Mouse (Mus musculus) heart, embryonic 12.5 days (tissue): ENCODE measurements around the gene Ttc23l. TPM values are rescaled to one million over a fixed set of nuclear protein-coding genes. Genes with fewer than 3 reads are reported as not detected.
"Not testable (repeated sequence)": the region's sequence is repeated elsewhere in the genome, so short reads cannot be mapped to it uniquely, and the experiment has no call there.

Experiments
- ATAC-seq: fragments of 200-750 bp; cut with Nextera tagmentation; 2 replicates; pipeline ENCODE4 v1.8.0; 2017; ENCODE audit warnings: moderate TSS enrichment, moderate library complexity; ENCODE audit not compliant: insufficient number of reproducible peaks, low FRiP score
- H3K27ac ChIP-seq: fragments of 300-500 bp; sonication (generic); 2 replicates; pipeline ENCODE4 v1.5.1; 2016; ENCODE audit warnings: mild to moderate bottlenecking, moderate library complexity; ENCODE audit not compliant: poor library complexity, severe bottlenecking
- H3K27me3 ChIP-seq: fragments of 300-500 bp; sonication (generic); replicated peaks from 2 replicates; pipeline ENCODE4 v1.6.1; 2016; ENCODE audit warnings: mild to moderate bottlenecking, moderate library complexity
- H3K36me3 ChIP-seq: fragments of 300-500 bp; sonication (generic); 2 replicates; pipeline ENCODE4 v1.6.1; 2016; ENCODE audit warnings: mild to moderate bottlenecking, moderate library complexity
- H3K4me1 ChIP-seq: fragments of 300-500 bp; sonication (generic); replicated peaks from 2 replicates; pipeline ENCODE4 v1.6.1; 2016; ENCODE audit warnings: mild to moderate bottlenecking
- H3K4me2 ChIP-seq: fragments of 300-500 bp; sonication (generic); 2 replicates; pipeline ENCODE4 v1.6.1; 2016; ENCODE audit warnings: mild to moderate bottlenecking, moderate library complexity
- H3K4me3 ChIP-seq: fragments of 300-500 bp; sonication (generic); 2 replicates; pipeline ENCODE4 v1.5.1; 2016; ENCODE audit warnings: mild to moderate bottlenecking
- H3K9ac ChIP-seq: fragments of 300-500 bp; sonication (generic); 2 replicates; pipeline ENCODE4 v1.6.1; 2016; ENCODE audit warnings: mild to moderate bottlenecking, moderate library complexity
- H3K9me3 ChIP-seq: fragments of 300-500 bp; sonication (generic); replicated peaks from 2 replicates; pipeline ENCODE4 v1.6.1; 2016; ENCODE audit warnings: mild to moderate bottlenecking, moderate library complexity
- WGBS: fragments of 180-500 bp; shearing (Covaris S2); methylation state at CpG from one replicate; pipeline ENCODE4 v1.1.7; 2016; 5-methylcytosine and 5-hydroxymethylcytosine counted together
- polyA plus RNA-seq: library from polyadenylated mRNA; unstranded; fragments of >200 nt; fragmentation: Nextera tagmentation; extraction: Ambion mirVana; gene quantifications from 2 replicates; pipeline ENCODE4 v1.2.1, GENCODE M21; 2016

The Ttc23l gene
- polyA plus RNA-seq, 1 experiment from 2014 or later = not detected

- H3K27me3 ChIP-seq = no peaks in the 10 kb centered on the region
- no peak overlapping the region for H3K4me3 ChIP-seq
- no peak overlapping the region for H3K4me2 ChIP-seq
- no peak for ATAC-seq
- no peaks in the 10 kb centered on the region for H3K36me3 ChIP-seq
- WGBS = 52% methylated on average over 11 of the region's 11 CpGs
- no peaks in the 10 kb centered on the region for H3K4me1 ChIP-seq
- H3K9me3 ChIP-seq = no peaks in the 10 kb centered on the region
- no peak overlapping the region for H3K27ac ChIP-seq
- no peak overlapping the region for H3K9ac ChIP-seq
Measured at GRCm38 (mm10) chr15:10506099-10506498, 52.4 kb downstream of the Ttc23l start.

DNA sequence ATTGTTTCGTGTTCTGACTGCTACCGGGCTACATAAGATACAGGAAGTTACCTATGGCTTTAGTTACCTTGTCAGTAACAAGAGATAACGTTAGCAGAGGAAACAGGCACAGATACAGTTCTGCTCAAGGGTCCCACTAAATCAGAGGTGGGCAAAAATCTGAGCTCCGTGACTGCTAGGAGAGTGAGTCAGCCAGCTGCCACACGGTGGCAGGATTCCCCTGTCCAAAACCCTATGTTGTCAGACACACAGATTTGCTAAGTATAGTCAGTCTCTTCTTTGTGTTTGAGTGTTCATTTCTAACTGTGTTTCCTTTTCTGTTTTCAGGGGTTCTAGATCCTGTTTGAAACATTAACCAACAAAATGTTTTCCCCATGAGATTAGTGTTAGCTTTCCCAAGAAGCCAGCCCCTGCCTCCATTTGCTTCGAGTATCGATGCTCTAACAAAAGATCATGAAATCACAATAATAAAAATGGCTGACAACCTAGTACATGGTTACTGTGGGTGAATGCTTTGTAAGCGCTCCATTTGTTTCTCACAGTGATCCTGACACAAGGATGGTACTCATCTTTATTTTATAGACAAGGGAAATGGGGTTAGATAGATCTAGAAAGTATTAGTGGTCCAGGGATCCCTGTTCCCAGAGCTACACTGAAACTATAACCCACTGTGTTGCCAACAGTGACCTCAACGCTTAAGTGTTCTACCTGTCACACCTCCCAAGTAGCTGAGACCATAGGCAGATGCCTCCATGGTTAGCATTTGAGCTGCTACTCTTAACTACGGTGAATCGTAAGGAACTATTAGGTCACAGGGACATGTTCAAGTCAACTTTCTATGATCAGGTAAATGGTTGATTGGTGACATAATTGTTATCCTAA is 57.4 kb downstream of the Ttc23l start:
- Histone ChIP-seq H3K9me3 (no peaks in the 10 kb centered on the region), H3K4me3 (no peak overlapping the region), H3K27me3 (no peaks in the 10 kb centered on the region), H3K4me1 (no peaks in the 10 kb centered on the region), H3K9ac (no peak overlapping the region), H3K27ac (no peak overlapping the region), H3K36me3 (peaks cover 4% of the 10 kb centered on the region), H3K4me2 (no peak overlapping the region)
- WGBS = 52% methylated on average over 11 of the region's 11 CpGs
- ATAC-seq = no peak

DNA sequence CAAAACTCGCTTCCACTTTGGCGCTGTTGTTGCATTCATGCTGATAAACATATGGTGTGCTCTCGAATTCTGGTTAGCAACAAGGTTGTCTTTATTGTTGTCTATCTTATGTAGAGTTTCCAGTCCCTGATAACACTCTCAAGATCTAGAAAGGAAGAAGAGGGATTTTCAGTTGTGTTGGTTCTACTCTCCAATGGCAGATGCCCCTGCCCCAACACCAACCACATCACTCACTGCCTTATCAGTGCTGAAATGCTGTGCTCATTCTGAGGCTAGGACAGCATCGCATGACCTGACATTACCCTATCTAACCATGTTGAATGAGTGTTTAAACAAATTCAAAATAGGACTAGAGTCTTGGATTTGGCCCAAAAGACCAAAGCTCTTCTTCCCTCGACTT is 58.4 kb downstream of the Ttc23l start:
- H3K4me2 ChIP-seq = no peak overlapping the region
- no peak for ATAC-seq
- no peaks in the 10 kb centered on the region for H3K9me3 ChIP-seq
- no peak overlapping the region for H3K4me3 ChIP-seq
- H3K4me1 ChIP-seq = no peaks in the 10 kb centered on the region
- H3K27me3 ChIP-seq = no peaks in the 10 kb centered on the region
- WGBS = 59% methylated on average over 5 of the region's 5 CpGs
- H3K9ac ChIP-seq = no peak overlapping the region
- H3K27ac ChIP-seq = no peak overlapping the region
- peaks cover 7% of the 10 kb centered on the region for H3K36me3 ChIP-seq

GRCm38 (mm10) chr15:10499593-10499992 is 58.9 kb downstream of the Ttc23l start:
- Histone ChIP-seq H3K36me3 (peaks cover 7% of the 10 kb centered on the region), H3K9ac (no peak overlapping the region), H3K4me2 (no peak overlapping the region), H3K9me3 (no peaks in the 10 kb centered on the region), H3K4me3 (no peak overlapping the region), H3K27ac (no peak overlapping the region), H3K4me1 (no peaks in the 10 kb centered on the region), H3K27me3 (no peaks in the 10 kb centered on the region)
- 64% methylated on average over 5 of the region's 5 CpGs for WGBS
- ATAC-seq = no peak

DNA sequence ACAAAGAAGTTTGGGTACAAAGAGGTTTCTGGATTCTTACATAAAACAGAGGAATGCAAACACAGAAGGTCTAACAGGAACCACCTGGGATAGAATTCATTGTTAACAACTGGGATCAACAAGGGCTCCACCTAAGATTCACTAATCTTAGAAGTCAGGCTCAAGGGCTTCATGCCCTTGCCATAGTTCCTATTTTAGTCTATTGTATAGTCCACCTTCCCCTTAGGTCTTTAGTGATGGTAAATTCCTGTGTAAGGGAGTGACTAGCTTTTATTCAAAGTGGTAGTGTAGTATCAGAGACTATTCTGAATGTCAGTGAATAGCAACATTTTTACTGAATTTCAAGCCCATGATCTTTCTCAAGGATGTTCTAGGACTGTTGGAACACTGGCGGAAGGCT is 61.8 kb downstream of the Ttc23l start:
- peaks cover 29% of the 10 kb centered on the region for H3K36me3 ChIP-seq
- not testable (repeated sequence) for ATAC-seq, H3K9ac ChIP-seq, H3K4me1 ChIP-seq, H3K4me3 ChIP-seq, H3K27ac ChIP-seq, H3K9me3 ChIP-seq, H3K4me2 ChIP-seq, H3K27me3 ChIP-seq
- WGBS = 100% methylated on average over 1 of the region's 1 CpGs

- Histone ChIP-seq H3K9ac (no peak overlapping the region), H3K4me1 (no peaks in the 10 kb centered on the region), H3K27me3 (no peaks in the 10 kb centered on the region), H3K4me3 (no peak overlapping the region), H3K27ac (no peak overlapping the region), H3K4me2 (no peak overlapping the region), H3K9me3 (no peaks in the 10 kb centered on the region), H3K36me3 (peaks cover 29% of the 10 kb centered on the region)
- WGBS = 89% methylated on average over 11 of the region's 11 CpGs
- ATAC-seq = no peak
Measured at GRCm38 (mm10) chr15:10495944-10496343, 62.5 kb downstream of the Ttc23l start.

- Histone ChIP-seq H3K4me2 (no peak overlapping the region), H3K36me3 (peaks cover 38% of the 10 kb centered on the region), H3K27ac (no peak overlapping the region), H3K4me3 (no peak overlapping the region), H3K4me1 (0 out of 2 replicates have a peak, but pooled peaks cover 2% of the 10 kb centered on the region), H3K27me3 (no peaks in the 10 kb centered on the region), H3K9ac (no peak overlapping the region), H3K9me3 (no peaks in the 10 kb centered on the region)
- 85% methylated on average over 5 of the region's 5 CpGs for WGBS
- no peak for ATAC-seq
Measured at GRCm38 (mm10) chr15:10490101-10490500, 68.4 kb downstream of the Ttc23l start.

DNA sequence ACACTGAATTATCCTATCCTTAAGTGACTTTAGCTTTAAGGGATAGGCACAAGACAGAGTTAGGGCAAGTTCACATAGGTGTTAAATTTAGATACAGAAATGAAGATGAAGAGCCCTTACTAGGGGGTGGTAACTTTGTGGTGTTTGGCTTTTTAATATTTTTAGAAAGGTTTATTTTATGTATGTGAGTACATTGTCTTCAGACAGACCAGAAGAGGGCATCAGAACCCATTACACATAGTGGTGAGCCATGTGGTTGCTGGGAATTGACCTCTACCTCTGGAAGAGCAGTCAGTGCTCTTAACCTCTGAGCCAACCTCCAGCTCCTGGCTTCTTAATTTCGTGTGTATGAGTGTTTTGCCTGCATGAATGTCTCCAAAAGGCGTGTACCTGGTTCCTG is 71.2 kb downstream of the Ttc23l start:
- 63% methylated on average over 2 of the region's 2 CpGs for WGBS
- no peak overlapping the region for H3K9ac ChIP-seq

GRCm38 (mm10) chr15:10486365-10486839 is 72.1 kb downstream of the Ttc23l start:
- Histone ChIP-seq H3K4me3 (peak overlapping the region; percentile 91), H3K36me3 (peaks cover 33% of the 10 kb centered on the region), H3K27me3 (no peaks in the 10 kb centered on the region), H3K27ac (peak overlapping the region; percentile 3; the same call in 1 of the 2 replicates), H3K9ac (peak overlapping the region; percentile 90), H3K4me1 (peaks cover 11% of the 10 kb centered on the region), H3K9me3 (no peaks in the 10 kb centered on the region), H3K4me2 (peak overlapping the region; percentile 95)
- peak; percentile 35 for ATAC-seq
- under 1% methylated on average over 18 of the region's 18 CpGs for WGBS

More for the DNA sequence above, 71.2 kb downstream of the Ttc23l start:
- H3K4me3 ChIP-seq = peak overlapping the region; percentile 21; the same call in 1 of the 2 replicates
- ATAC-seq = no peak
- H3K27me3 ChIP-seq = no peaks in the 10 kb centered on the region
- peaks cover 31% of the 10 kb centered on the region for H3K36me3 ChIP-seq
- no peak overlapping the region for H3K27ac ChIP-seq
- H3K4me2 ChIP-seq = peak overlapping the region; percentile 33
- H3K9me3 ChIP-seq = no peaks in the 10 kb centered on the region
- H3K4me1 ChIP-seq = peaks cover 11% of the 10 kb centered on the region

DNA sequence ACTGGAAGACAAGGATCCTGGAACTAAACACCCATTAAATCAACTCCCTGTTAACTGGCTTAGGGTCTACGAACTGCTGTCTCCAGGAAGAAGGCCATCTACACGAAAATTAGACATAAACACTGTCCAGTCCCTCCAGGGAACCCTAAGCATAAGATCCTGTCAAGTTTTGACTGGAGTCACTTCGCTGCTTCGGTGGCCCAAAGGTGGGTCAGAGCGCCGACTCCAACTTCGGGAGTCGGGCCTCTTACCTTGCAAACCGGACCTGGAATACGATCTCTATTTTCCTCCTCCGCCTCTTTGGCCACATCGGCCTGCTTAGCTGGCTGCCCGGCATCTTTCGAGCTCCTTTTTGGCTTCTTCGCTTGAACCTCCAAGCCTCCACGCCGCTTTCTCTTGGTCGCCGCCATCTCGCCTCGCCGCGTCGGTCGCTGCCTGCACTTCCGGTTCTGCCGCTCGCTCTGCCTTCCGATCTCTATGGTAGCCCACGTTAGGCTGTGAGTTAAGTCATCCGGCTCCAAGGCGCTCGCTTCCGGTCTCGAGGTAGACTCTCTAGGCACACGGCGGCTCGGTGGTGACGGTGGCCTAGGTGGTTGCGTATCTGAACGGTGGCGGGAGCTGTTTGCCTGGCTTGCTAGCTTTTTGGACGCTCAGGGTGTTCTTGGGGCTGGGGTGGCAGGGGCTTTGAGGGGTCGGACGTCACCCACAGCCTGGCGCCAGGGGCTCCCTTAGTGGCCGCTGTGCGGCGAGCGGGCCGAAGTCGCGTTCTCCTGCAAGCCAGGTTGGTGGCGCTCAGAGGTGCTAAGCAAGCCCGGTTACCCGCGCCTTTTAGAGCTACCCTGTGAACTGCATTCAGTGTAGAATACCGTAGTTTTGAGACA is 72.7 kb downstream of the Ttc23l start, which contains the start of the genes Brix1 and Rad1:
Brix1 (minus strand) TSS at position 464 of the 881 bp plus-strand sequence.
Rad1 (plus strand) TSS at position 535 of the 881 bp plus-strand sequence.
- Histone ChIP-seq H3K9ac (peak within 1 kb of the TSS; percentile 90), H3K27ac (peak within 1 kb of the TSS; percentile 24; the same call in 1 of the 2 replicates), H3K9me3 (no peaks in the 10 kb centered on the region), H3K4me1 (peaks cover 11% of the 10 kb centered on the region), H3K36me3 (peaks cover 36% of the 10 kb centered on the region), H3K27me3 (no peaks in the 10 kb centered on the region), H3K4me3 (peak within 1 kb of the TSS; percentile 91), H3K4me2 (peak within 1 kb of the TSS; percentile 95)
- ATAC-seq = peak; percentile 99
- WGBS = under 1% methylated on average over 58 of the region's 58 CpGs

DNA sequence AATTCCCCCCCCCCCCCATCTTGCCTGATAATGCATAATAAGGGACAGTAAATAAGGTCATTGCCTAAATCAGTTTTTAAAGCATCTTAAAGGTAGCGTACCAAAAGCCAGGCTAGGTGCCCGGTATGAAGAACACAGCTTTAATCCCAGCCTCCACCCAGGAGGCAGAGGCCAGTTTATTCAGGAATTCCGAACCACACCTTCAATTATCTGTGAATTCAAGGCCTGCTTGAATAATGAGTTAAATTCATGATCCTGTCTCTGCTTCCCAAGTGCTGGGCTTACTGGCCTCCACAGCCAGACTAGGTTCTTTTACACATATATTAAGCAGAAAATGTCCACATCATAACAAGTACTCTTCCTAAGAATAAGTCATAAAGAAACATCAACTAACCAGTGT is 87.5 kb downstream of the Ttc23l start:
- Histone ChIP-seq H3K36me3 (peaks cover 14% of the 10 kb centered on the region), H3K27me3 (no peaks in the 10 kb centered on the region), H3K4me3 (peak overlapping the region; percentile 80), H3K9me3 (no peaks in the 10 kb centered on the region), H3K4me2 (peak overlapping the region; percentile 88), H3K4me1 (peaks cover 13% of the 10 kb centered on the region; the same call in 1 of the 2 replicates), H3K27ac (no peak overlapping the region), H3K9ac (peak overlapping the region; percentile 60)
- 18% methylated on average over 3 of the region's 3 CpGs for WGBS
- no peak for ATAC-seq
